Mouse (Mus musculus) midbrain, embryonic 15.5 days (tissue): ENCODE data around the gene Fbxl2. TPM values are rescaled to one million over a fixed set of nuclear protein-coding genes. Genes with fewer than 3 reads are reported as not detected.
A peak's percentile ranks its signal among the peaks of the same experiment; 100 is the strongest.

Experiments used
- ATAC-seq: fragments of 200-750 bp; cut with Nextera tagmentation; replicated peaks from 2 replicates; pipeline ENCODE4 v1.8.0; 2017; ENCODE audit warnings: moderate TSS enrichment
- H3K27ac ChIP-seq: fragments of 300-500 bp; sonication (generic); 2 replicates; pipeline ENCODE4 v1.5.1; 2015; ENCODE audit warnings: mild to moderate bottlenecking, inconsistent platforms
- H3K27me3 ChIP-seq: fragments of 300-500 bp; sonication (generic); replicated peaks from 2 replicates; pipeline ENCODE4 v1.6.1; 2015; ENCODE audit warnings: inconsistent platforms
- H3K36me3 ChIP-seq: fragments of 300-500 bp; sonication (generic); replicated peaks from 2 replicates; pipeline ENCODE4 v1.6.1; 2015; ENCODE audit warnings: inconsistent platforms
- H3K4me1 ChIP-seq: fragments of 300-500 bp; sonication (generic); 2 replicates; pipeline ENCODE4 v1.6.1; 2015; ENCODE audit warnings: inconsistent platforms
- H3K4me2 ChIP-seq: fragments of 300-500 bp; sonication (generic); 2 replicates; pipeline ENCODE4 v1.6.1; 2015; ENCODE audit warnings: inconsistent platforms, mild to moderate bottlenecking, moderate library complexity
- H3K4me3 ChIP-seq: fragments of 300-500 bp; sonication (generic); 2 replicates; pipeline ENCODE4 v1.5.1; 2015; ENCODE audit warnings: mild to moderate bottlenecking, inconsistent platforms
- H3K9ac ChIP-seq: fragments of 300-500 bp; sonication (generic); 2 replicates; pipeline ENCODE4 v1.6.1; 2015; ENCODE audit warnings: mild to moderate bottlenecking, inconsistent platforms
- H3K9me3 ChIP-seq: fragments of 300-500 bp; sonication (generic); 2 replicates; pipeline ENCODE4 v1.6.1; 2016; ENCODE audit warnings: inconsistent platforms
- WGBS: fragments of 180-500 bp; shearing (Covaris S2); methylation state at CpG from one replicate; pipeline ENCODE4 v1.1.7; 2015; ENCODE audit warnings: mixed read lengths; 5-methylcytosine and 5-hydroxymethylcytosine counted together
- polyA plus RNA-seq: library from polyadenylated mRNA; unstranded; fragments of >200 nt; fragmentation: Nextera tagmentation; extraction: Ambion mirVana; gene quantifications from 2 replicates; pipeline ENCODE4 v1.2.1, GENCODE M21; 2015

Fbxl2 gene
- polyA plus RNA-seq, 1 experiment from 2014 or later = 28.9 TPM

GRCm38 (mm10) chr9:113930534-113931374, 115.2 kb downstream of the Fbxl2 start, which contains the start of gene Ubp1:
Gene Ubp1, plus strand, starts transcription at chr9:113930934.
- ATAC-seq = peak; percentile 97
- Histone ChIP-seq H3K4me1 (peaks cover 31% of the 10 kb centered on the region), H3K36me3 (no peaks in the 10 kb centered on the region), H3K27ac (peak within 1 kb of the TSS; percentile 91), H3K9ac (peak within 1 kb of the TSS; percentile 82), H3K9me3 (no peaks in the 10 kb centered on the region), H3K27me3 (no peaks in the 10 kb centered on the region), H3K4me3 (peak within 1 kb of the TSS; percentile 78), H3K4me2 (peak within 1 kb of the TSS; percentile 91)
- under 1% methylated on average over 56 of the region's 86 CpGs for whole genome bisulfite sequencing

GRCm38 (mm10) chr9:113929676-113930075, 116.3 kb downstream of the Fbxl2 start:
- 85% methylated on average over 1 of the region's 1 CpGs for WGBS
- peak overlapping the region; percentile 78; the same call in 1 of the 2 replicates for H3K4me3 ChIP-seq
- no peaks in the 10 kb centered on the region for H3K27me3 ChIP-seq
- H3K4me1 ChIP-seq = peaks cover 29% of the 10 kb centered on the region
- H3K9ac ChIP-seq = no peak overlapping the region
- no peak for ATAC-seq
- peak overlapping the region; percentile 91 for H3K27ac ChIP-seq
- H3K4me2 ChIP-seq = no peak overlapping the region
- no peaks in the 10 kb centered on the region for H3K9me3 ChIP-seq
- 0 out of 2 replicates have a peak, but pooled peaks cover 3% of the 10 kb centered on the region for H3K36me3 ChIP-seq

DNA sequence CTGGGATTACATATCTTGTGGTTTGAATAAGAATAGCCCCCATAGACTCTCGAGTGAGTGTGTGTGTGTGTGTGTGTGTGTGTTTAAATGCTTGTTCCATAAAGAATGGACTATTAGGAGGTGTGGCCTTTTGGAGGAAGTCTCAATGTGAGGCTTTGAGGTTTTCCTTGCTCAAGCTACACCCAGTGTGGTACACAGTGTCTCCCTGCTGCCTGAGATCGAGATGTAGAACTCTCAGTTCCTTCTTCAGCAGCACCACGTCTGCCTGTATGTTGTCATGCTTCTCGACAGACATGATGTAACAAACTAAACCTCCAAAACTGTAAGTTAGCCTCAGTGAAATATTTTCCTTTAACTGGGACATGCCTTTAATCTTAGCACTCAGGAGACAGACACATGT, 117.4 kb downstream of the Fbxl2 start:
- 84% methylated on average over 4 of the region's 4 CpGs for WGBS
- no peak for ATAC-seq

DNA sequence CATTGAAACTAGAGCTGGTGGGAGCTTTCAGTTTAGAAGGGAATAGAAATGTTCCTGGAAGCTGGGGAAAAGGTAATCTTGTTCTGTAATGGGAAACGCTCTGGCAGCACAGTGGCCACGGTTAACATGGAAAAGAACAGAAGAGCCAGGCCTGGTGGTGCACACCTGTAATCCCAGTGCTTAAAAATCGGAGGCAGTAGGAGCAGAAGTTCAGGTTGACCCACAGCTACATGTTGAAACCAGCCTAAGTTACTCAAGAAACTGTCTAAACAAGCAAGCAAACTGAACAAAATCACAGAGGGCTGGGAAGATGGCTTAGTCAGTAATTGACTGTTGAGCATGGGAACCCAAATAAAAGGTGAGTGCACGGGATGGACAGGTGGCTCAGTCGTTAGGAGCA, 121.1 kb downstream of the Fbxl2 start:
- H3K27me3 ChIP-seq = no peaks in the 10 kb centered on the region
- peaks cover 32% of the 10 kb centered on the region for H3K36me3 ChIP-seq
- 91% methylated on average over 5 of the region's 5 CpGs for WGBS
- H3K9ac ChIP-seq = no peak overlapping the region
- 0 out of 2 replicates have a peak, but pooled peaks cover under 1% of the 10 kb centered on the region for H3K4me1 ChIP-seq
- ATAC-seq = no peak
- H3K27ac ChIP-seq = no peak overlapping the region
- H3K4me2 ChIP-seq = no peak overlapping the region
- no peaks in the 10 kb centered on the region for H3K9me3 ChIP-seq
- H3K4me3 ChIP-seq = no peak overlapping the region

More for the DNA sequence above, 117.4 kb downstream of the Fbxl2 start:
- Histone ChIP-seq H3K9ac (no peak overlapping the region), H3K4me1 (peaks cover 22% of the 10 kb centered on the region), H3K27ac (no peak overlapping the region), H3K9me3 (no peaks in the 10 kb centered on the region), H3K4me2 (no peak overlapping the region), H3K27me3 (no peaks in the 10 kb centered on the region), H3K4me3 (no peak overlapping the region), H3K36me3 (peaks cover 13% of the 10 kb centered on the region; the same call in 1 of the 2 replicates)

GRCm38 (mm10) chr9:113922677-113923076, 123.3 kb downstream of the Fbxl2 start:
- Histone ChIP-seq H3K9me3 (no peaks in the 10 kb centered on the region), H3K4me2 (no peak overlapping the region), H3K9ac (no peak overlapping the region), H3K36me3 (peaks cover 36% of the 10 kb centered on the region), H3K27ac (no peak overlapping the region), H3K4me3 (no peak overlapping the region), H3K27me3 (no peaks in the 10 kb centered on the region), H3K4me1 (no peaks in the 10 kb centered on the region)
- WGBS = 96% methylated on average over 5 of the region's 5 CpGs
- no peak for ATAC-seq

DNA sequence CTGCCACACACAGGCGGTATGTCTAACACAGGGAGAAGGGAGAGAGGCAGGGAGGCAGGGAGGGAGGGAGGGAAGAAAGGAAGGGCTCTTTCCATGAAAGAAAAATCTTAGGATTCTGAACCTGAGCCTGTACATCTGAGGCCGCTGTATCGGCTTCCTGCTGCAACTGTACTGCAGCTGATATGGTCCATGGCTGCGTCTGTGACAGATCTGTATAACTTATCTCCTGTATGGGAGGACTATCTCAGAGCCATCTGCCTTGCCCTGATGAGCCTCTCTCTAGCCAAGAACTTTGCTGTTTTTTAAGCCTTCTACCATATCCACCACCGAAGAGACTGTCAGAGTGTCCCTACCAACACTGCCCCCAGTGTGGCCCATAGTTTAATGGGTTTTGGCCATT, 130.2 kb downstream of the Fbxl2 start:
- WGBS = 87% methylated on average over 5 of the region's 5 CpGs

More for the DNA sequence above, 130.2 kb downstream of the Fbxl2 start:
- H3K4me3 ChIP-seq = no peak overlapping the region
- H3K4me1 ChIP-seq = no peaks in the 10 kb centered on the region
- no peak for ATAC-seq
- no peaks in the 10 kb centered on the region for H3K27me3 ChIP-seq
- peaks cover 47% of the 10 kb centered on the region for H3K36me3 ChIP-seq
- no peaks in the 10 kb centered on the region for H3K9me3 ChIP-seq
- H3K27ac ChIP-seq = no peak overlapping the region
- no peak overlapping the region for H3K9ac ChIP-seq
- H3K4me2 ChIP-seq = no peak overlapping the region

Other genes with a start within 250 kb of the Fbxl2 start
- gene Ubp1, start 115.3 kb downstream of the Fbxl2 start, polyA plus RNA-seq = 33.1 and 34.2 TPM in 2 replicates
- gene Susd5, start 10.9 kb upstream of the Fbxl2 start, polyA plus RNA-seq = 0.50 and 0.59 TPM in 2 replicates